Mouse (Mus musculus) left cerebral cortex, adult 2 months (tissue): Measurements from ENCODE around the gene Pde1a. TPM values are rescaled to one million over a fixed set of nuclear protein-coding genes. Genes with fewer than 3 reads are reported as not detected.

ENCODE experiments used
- DNase-seq, 2 experiments: peaks; one replicate each; pipeline ENCODE4 v3.0.0; 2021 to 2022; ENCODE audit warnings: low spot score in 2 of 2, mixed read lengths in 1 of 2; ENCODE audit errors: extremely low spot score in 1 of 2
- H3K27ac ChIP-seq: fragments of 200-600 bp; 2 replicates; pipeline ENCODE4 v1.8.1; 2022
- H3K4me3 ChIP-seq: fragments of 200-600 bp; 2 replicates; pipeline ENCODE4 v1.8.1; 2022
- CTCF ChIP-seq: fragments of 200-600 bp; IDR thresholded peaks from 2 replicates; pipeline ENCODE4 v1.8.1; 2022; ENCODE audit warnings: antibody characterized with exemption, mild to moderate bottlenecking, moderate library complexity
- intact Hi-C: fragments of 180-260 bp; cut with DNase I; formaldehyde crosslinking; loops from one replicate; pipeline ENCODE4 v1.15.1; 2025
- total RNA-seq, 2 experiments: library from RNA; stranded (reverse); gene quantifications; 2 replicates each; pipeline ENCODE4 v1.2.3; 2021

Pde1a gene
- total RNA-seq, 2 experiments from 2014 or later: 142 to 145 TPM

DNA sequence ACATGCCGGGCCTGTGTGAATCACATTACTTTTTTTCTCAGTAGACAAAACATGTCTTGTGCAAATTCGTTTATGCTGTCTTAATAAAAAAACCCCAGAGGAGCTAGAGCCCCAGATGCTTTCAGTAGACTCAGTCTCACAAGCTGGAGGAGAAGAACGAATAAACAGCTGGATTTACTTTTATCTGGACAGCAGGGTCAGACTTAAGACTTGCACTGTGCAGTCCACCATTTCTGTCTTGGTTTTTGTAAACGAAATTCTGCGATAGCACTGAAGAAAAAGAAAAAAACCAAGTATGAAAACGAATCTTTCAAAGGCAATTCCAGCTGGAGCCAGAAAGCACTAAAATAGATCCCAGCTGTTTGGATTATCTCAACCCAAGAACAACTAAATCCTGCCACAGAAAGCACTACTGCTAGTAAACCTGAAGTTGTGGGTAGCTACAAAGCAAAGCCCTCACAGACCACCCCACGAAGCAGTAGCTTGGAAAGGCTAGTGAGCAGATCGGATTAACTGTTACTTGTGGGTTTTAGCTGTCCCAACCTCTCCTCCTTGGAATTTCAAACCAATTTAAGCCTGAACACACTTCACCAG, 343.6 kb downstream of the Pde1a start:
- Histone ChIP-seq H3K27ac (no peak overlapping the region), H3K4me3 (no peak overlapping the region)
- no peak for DNase-seq
- TF ChIP-seq CTCF: no peak
- intact Hi-C loops: no loop called here

Other genes with a start within 250 kb of the Pde1a start
- not detected for gene Prdx6b, start 163.0 kb upstream of the Pde1a start, total RNA-seq
- 10 to 100 TPM; 66.2 to 70.1 TPM for gene Dnajc10, start 186.0 kb upstream of the Pde1a start, total RNA-seq